Mouse (Mus musculus) kidney, embryonic 15.5 days (tissue): ENCODE results near the gene Gckr. TPM values are rescaled to one million over a fixed set of nuclear protein-coding genes. Genes with fewer than 3 reads are reported as not detected.

Experiments
- ATAC-seq: fragments of 200-750 bp; cut with Nextera tagmentation; replicated peaks from 2 replicates; pipeline ENCODE4 v1.8.0; 2017; ENCODE audit warnings: moderate TSS enrichment; ENCODE audit not compliant: low FRiP score
- H3K27ac ChIP-seq: fragments of 300-500 bp; sonication (generic); 2 replicates; pipeline ENCODE4 v1.5.1; 2015; ENCODE audit warnings: mild to moderate bottlenecking, inconsistent platforms
- H3K27me3 ChIP-seq: fragments of 300-500 bp; sonication (generic); 2 replicates; pipeline ENCODE4 v1.6.1; 2015; ENCODE audit warnings: inconsistent platforms
- H3K36me3 ChIP-seq: fragments of 300-500 bp; sonication (generic); 2 replicates; pipeline ENCODE4 v1.6.1; 2015; ENCODE audit warnings: inconsistent platforms
- H3K4me1 ChIP-seq: fragments of 300-500 bp; sonication (generic); 2 replicates; pipeline ENCODE4 v1.6.1; 2015; ENCODE audit warnings: inconsistent platforms
- H3K4me2 ChIP-seq: fragments of 300-500 bp; sonication (generic); 2 replicates; pipeline ENCODE4 v1.6.1; 2015; ENCODE audit warnings: moderate library complexity, mild to moderate bottlenecking, inconsistent platforms
- H3K4me3 ChIP-seq: fragments of 300-500 bp; sonication (generic); replicated peaks from 2 replicates; pipeline ENCODE4 v1.5.1; 2015; ENCODE audit warnings: mild to moderate bottlenecking, inconsistent platforms
- H3K9ac ChIP-seq: fragments of 300-500 bp; sonication (generic); 2 replicates; pipeline ENCODE4 v1.6.1; 2015; ENCODE audit warnings: mild to moderate bottlenecking, inconsistent platforms
- H3K9me3 ChIP-seq: fragments of 300-500 bp; sonication (generic); replicated peaks from 2 replicates; pipeline ENCODE4 v1.6.1; 2016; ENCODE audit warnings: inconsistent platforms
- WGBS: fragments of 180-500 bp; shearing (Covaris S2); methylation state at CpG from one replicate; pipeline ENCODE4 v1.1.7; 2015; ENCODE audit warnings: mixed read lengths; 5-methylcytosine and 5-hydroxymethylcytosine counted together
- polyA plus RNA-seq: library from polyadenylated mRNA; unstranded; fragments of >200 nt; fragmentation: Nextera tagmentation; extraction: Ambion mirVana; gene quantifications from 2 replicates; pipeline ENCODE4 v1.2.1, GENCODE M21; 2015

Gene Gckr
- polyA plus RNA-seq = 0.21 and 0.70 TPM in 2 replicates

DNA sequence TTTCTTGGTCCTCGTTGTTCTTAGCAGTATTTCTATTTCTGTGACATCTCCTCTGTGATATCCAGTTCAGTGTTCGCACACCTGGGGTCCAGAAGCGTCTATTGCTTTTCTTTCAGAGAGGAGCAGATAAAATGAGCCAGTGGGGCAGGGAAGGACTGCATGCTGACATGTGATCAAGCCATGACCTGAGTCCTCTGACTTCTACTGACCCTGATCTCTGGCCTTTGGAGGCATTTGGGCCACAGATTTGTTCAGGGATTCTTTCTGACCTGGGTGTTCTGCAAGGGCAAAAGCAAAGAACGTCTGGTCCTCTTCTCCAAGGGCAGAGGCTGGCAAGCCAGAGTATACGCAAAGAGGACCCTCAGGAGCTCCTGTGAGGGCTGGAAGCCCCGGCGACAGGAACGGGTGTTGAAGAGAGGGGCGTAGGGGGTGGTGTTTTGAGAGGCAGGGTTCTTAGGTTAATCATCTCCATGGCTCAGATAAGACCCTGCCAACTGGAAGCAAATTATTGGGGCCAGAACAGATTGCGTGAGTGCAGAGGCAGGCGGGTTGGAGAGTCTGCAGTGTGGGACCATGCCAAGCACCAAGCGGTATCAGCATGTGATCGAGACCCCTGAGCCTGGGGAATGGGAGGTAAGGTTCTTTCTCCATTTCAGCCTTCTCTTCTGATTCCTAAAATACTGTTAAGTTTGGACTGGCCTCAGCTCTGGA, at the start of gene Gckr:
Gene Gckr (plus strand): TSS at position 397 of the 711 bp plus-strand sequence.
- H3K27me3 ChIP-seq = peaks cover 13% of the 10 kb centered on the region
- peak within 1 kb of the TSS; percentile 97 for H3K4me2 ChIP-seq
- H3K9me3 ChIP-seq = no peaks in the 10 kb centered on the region
- peaks cover 18% of the 10 kb centered on the region for H3K4me1 ChIP-seq
- no peak within 1 kb of the TSS for H3K27ac ChIP-seq
- H3K4me3 ChIP-seq = no peak within 1 kb of the TSS; the same call in 1 of the 2 replicates
- H3K9ac ChIP-seq = no peak within 1 kb of the TSS
- no peak for ATAC-seq
- peaks cover 16% of the 10 kb centered on the region for H3K36me3 ChIP-seq
- WGBS = 70% methylated on average over 13 of the region's 13 CpGs

DNA sequence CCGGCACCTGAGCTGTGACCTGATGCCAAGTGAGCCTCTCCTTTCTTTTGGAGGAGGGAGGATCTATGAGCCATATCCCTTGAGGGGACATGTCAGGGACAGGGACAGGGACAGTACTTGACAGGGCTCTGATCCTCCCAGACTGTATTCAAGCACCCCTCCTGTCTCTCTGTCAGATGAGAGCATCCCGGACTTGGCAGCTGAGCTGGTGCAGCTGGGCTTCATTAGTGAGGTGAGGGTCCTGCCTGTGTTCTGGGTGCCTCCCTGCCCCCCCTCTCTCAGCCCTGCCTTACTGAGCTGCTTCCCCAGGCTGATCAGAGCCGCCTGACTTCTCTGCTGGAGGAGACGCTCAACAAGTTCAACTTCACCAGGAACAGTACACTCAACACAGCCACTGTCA, 46.5 kb upstream of the Gckr start:
- H3K27me3 ChIP-seq = no peaks in the 10 kb centered on the region
- WGBS = 45% methylated on average over 4 of the region's 4 CpGs
- H3K4me3 ChIP-seq = 0 out of 2 replicates have a peak overlapping the region, but pooled peaks have one; percentile 44
- H3K27ac ChIP-seq = no peak overlapping the region
- H3K4me1 ChIP-seq = peaks cover 26% of the 10 kb centered on the region
- H3K9me3 ChIP-seq = no peaks in the 10 kb centered on the region
- H3K9ac ChIP-seq = no peak overlapping the region
- ATAC-seq = no peak
- no peak overlapping the region for H3K4me2 ChIP-seq
- H3K36me3 ChIP-seq = peaks cover 97% of the 10 kb centered on the region

DNA sequence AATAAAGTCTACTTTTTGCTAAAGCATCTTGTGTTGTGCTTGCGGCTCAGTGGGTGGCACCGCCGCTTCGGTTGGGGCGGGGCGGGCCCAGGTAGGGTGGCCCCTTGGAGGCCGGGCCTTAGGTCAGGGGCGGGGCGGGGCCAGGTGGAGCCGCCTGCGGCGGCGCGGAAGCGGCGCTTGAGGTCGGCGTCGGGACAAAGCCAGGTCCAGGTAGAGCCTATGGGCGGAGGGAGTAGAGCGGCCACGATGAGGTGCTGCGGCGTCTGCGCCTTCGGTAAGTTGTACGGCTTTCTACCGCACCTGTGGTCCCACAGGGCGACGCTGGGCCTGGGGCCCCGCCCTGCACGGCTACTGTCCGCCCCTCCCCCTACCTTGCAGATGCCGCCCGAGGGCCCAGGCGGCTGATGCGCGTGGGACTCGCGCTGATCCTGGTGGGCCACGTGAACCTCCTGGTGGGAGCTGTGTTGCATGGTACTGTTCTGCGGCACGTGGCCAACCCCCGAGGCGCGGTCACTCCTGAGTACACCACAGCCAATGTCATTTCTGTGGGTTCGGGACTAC, 45.6 kb upstream of the Gckr start, which contains the start of gene Krtcap3:
Gene Krtcap3 (plus strand): TSS at position 151 of the 561 bp plus-strand sequence.
- H3K36me3 ChIP-seq = peaks cover 97% of the 10 kb centered on the region
- ATAC-seq = peak; percentile 92
- H3K27ac ChIP-seq = peak within 1 kb of the TSS; percentile 73
- peak within 1 kb of the TSS; percentile 44 for H3K4me3 ChIP-seq
- 11% methylated on average over 47 of the region's 47 CpGs for WGBS
- no peaks in the 10 kb centered on the region for H3K9me3 ChIP-seq
- H3K4me1 ChIP-seq = peaks cover 26% of the 10 kb centered on the region
- peak within 1 kb of the TSS; percentile 41 for H3K9ac ChIP-seq
- H3K27me3 ChIP-seq = no peaks in the 10 kb centered on the region
- peak within 1 kb of the TSS; percentile 69 for H3K4me2 ChIP-seq

GRCm38 (mm10) chr5:31252151-31252550, 45.1 kb upstream of the Gckr start:
- WGBS = 56% methylated on average over 10 of the region's 10 CpGs
- peak overlapping the region; percentile 69 for H3K4me2 ChIP-seq
- H3K36me3 ChIP-seq = peaks cover 95% of the 10 kb centered on the region
- no peak for ATAC-seq
- H3K9me3 ChIP-seq = no peaks in the 10 kb centered on the region
- peak overlapping the region; percentile 73 for H3K27ac ChIP-seq
- H3K4me1 ChIP-seq = peaks cover 26% of the 10 kb centered on the region
- H3K4me3 ChIP-seq = peak overlapping the region; percentile 44
- H3K27me3 ChIP-seq = no peaks in the 10 kb centered on the region
- peak overlapping the region; percentile 41 for H3K9ac ChIP-seq

DNA sequence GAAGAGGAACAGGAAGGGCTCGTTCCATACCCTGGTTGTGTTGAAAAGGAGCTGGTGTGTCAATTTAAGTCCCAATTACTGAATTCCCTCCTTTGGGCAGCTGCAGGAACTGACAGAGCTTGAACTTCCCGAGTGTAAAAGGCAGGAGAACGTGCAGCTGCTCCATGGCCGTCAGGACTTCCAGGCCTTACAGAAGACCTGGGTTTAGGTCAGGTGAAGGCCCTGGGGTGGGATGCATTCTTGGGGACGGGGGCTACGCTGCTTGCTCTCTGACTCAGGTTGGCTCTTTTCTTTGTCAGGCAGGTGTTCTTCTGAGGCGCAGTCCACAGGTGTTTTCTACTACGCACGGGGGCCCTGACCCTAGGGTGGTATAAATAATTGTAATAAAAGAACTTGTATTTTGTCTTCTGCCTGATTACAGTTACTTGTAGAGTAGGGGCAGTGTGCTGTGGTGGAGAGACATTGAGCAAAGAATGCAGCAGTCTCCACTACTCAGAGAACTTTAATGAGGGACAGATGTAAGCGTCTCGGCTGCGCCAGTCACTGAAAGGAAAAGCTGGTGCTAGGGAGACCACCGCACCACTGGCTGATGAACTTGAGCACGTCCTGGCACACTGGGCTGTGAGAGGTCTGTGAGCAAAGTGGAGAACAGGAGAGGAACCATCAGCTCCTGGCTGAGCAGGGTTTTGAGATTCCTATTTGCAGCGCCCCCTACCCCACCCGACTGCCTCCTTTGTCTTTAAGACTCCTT, 44.3 kb upstream of the Gckr start:
- Histone ChIP-seq H3K4me3 (peak overlapping the region; percentile 44), H3K36me3 (peaks cover 95% of the 10 kb centered on the region)

DNA sequence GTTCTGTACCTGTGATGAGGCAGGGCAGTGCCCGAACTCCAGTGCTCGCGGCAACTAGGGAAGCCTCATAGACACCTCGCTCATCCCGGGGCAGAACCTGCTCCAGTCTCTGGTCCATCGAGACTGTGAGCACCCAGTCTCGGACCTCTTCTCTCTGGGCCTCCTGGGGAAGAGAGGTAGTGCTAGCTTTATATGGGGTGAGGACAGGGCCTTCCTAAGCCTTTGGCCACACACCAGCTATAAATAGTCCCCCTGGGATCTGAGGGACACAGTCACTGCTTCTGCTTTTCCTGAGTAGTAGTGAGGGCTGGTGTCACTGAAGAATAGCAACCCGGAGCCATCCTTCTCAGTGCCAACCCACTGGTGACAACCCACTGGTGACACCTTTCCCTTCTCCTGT, 43.4 kb upstream of the Gckr start:
- H3K4me3 ChIP-seq = no peak overlapping the region
- no peak overlapping the region for H3K4me2 ChIP-seq
- no peak for ATAC-seq
- H3K27me3 ChIP-seq = no peaks in the 10 kb centered on the region
- H3K27ac ChIP-seq = no peak overlapping the region
- peaks cover 26% of the 10 kb centered on the region for H3K4me1 ChIP-seq
- no peaks in the 10 kb centered on the region for H3K9me3 ChIP-seq
- peaks cover 93% of the 10 kb centered on the region for H3K36me3 ChIP-seq
- no peak overlapping the region for H3K9ac ChIP-seq
- WGBS = 88% methylated on average over 8 of the region's 8 CpGs

More for the DNA sequence above, 44.3 kb upstream of the Gckr start:
- Histone ChIP-seq H3K4me2 (peak overlapping the region; percentile 69), H3K27ac (0 out of 2 replicates have a peak overlapping the region, but pooled peaks have one; percentile 73), H3K27me3 (no peaks in the 10 kb centered on the region), H3K4me1 (peaks cover 26% of the 10 kb centered on the region), H3K9me3 (no peaks in the 10 kb centered on the region), H3K9ac (no peak overlapping the region)
- no peak for ATAC-seq
- WGBS = 77% methylated on average over 16 of the region's 16 CpGs

- no peak overlapping the region for H3K4me2 ChIP-seq
- H3K27ac ChIP-seq = 0 out of 2 replicates have a peak overlapping the region, but pooled peaks have one; percentile 18
- no peak for ATAC-seq
- H3K9me3 ChIP-seq = no peaks in the 10 kb centered on the region
- no peak overlapping the region for H3K4me3 ChIP-seq
- peaks cover 93% of the 10 kb centered on the region for H3K36me3 ChIP-seq
- H3K27me3 ChIP-seq = no peaks in the 10 kb centered on the region
- 75% methylated on average over 7 of the region's 7 CpGs for WGBS
- no peak overlapping the region for H3K9ac ChIP-seq
- peaks cover 26% of the 10 kb centered on the region for H3K4me1 ChIP-seq
Measured at GRCm38 (mm10) chr5:31254452-31254851, 42.8 kb upstream of the Gckr start.

- 82% methylated on average over 8 of the region's 8 CpGs for WGBS
- Histone ChIP-seq H3K27ac (0 out of 2 replicates have a peak overlapping the region, but pooled peaks have one; percentile 18), H3K36me3 (peaks cover 93% of the 10 kb centered on the region), H3K4me3 (no peak overlapping the region), H3K9me3 (no peaks in the 10 kb centered on the region), H3K27me3 (no peaks in the 10 kb centered on the region), H3K9ac (no peak overlapping the region), H3K4me2 (no peak overlapping the region), H3K4me1 (peaks cover 26% of the 10 kb centered on the region)
- no peak for ATAC-seq
Measured at GRCm38 (mm10) chr5:31254901-31255300, 42.3 kb upstream of the Gckr start.

DNA sequence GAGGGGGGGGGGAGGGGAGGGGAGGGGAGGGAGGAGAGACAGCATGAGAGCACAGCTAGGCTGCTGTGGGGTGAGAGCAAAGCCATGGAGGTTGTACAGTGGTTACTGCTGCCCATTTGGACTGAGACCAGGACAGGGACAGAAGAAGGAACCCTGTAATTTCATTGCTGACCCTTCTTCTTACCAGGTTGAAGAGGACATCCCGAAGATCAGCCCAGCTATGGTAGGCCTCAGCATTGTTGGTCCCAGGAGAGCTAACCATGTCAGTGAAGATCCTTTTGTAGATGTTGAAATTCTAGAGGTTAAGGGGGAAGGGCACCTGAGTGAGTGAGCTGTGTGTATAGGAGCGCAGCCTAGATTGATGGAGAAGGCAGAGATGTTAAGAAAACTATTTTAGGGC, 41.9 kb upstream of the Gckr start:
- Histone ChIP-seq H3K36me3 (peaks cover 93% of the 10 kb centered on the region), H3K4me3 (no peak overlapping the region), H3K4me1 (peaks cover 26% of the 10 kb centered on the region), H3K9me3 (no peaks in the 10 kb centered on the region), H3K9ac (no peak overlapping the region), H3K27ac (no peak overlapping the region), H3K27me3 (no peaks in the 10 kb centered on the region), H3K4me2 (no peak overlapping the region)
- no peak for ATAC-seq
- WGBS = 93% methylated on average over 2 of the region's 2 CpGs

- H3K27me3 ChIP-seq = no peaks in the 10 kb centered on the region
- no peak overlapping the region for H3K4me3 ChIP-seq
- peaks cover 92% of the 10 kb centered on the region for H3K36me3 ChIP-seq
- H3K9me3 ChIP-seq = no peaks in the 10 kb centered on the region
- no peak for ATAC-seq
- H3K9ac ChIP-seq = no peak overlapping the region
- H3K4me2 ChIP-seq = no peak overlapping the region
- WGBS = 79% methylated on average over 2 of the region's 2 CpGs
- peaks cover 22% of the 10 kb centered on the region for H3K4me1 ChIP-seq
- no peak overlapping the region for H3K27ac ChIP-seq
Measured at GRCm38 (mm10) chr5:31255971-31256370, 41.3 kb upstream of the Gckr start.

GRCm38 (mm10) chr5:31257616-31258015, 39.6 kb upstream of the Gckr start:
- peaks cover 92% of the 10 kb centered on the region for H3K36me3 ChIP-seq
- H3K4me2 ChIP-seq = no peak overlapping the region
- no peaks in the 10 kb centered on the region for H3K9me3 ChIP-seq
- peaks cover 5% of the 10 kb centered on the region; the same call in 1 of the 2 replicates for H3K4me1 ChIP-seq
- no peak overlapping the region for H3K9ac ChIP-seq
- WGBS = 90% methylated on average over 11 of the region's 11 CpGs
- H3K4me3 ChIP-seq = no peak overlapping the region
- no peaks in the 10 kb centered on the region for H3K27me3 ChIP-seq
- ATAC-seq = no peak
- H3K27ac ChIP-seq = no peak overlapping the region

GRCm38 (mm10) chr5:31266101-31266500, 31.1 kb upstream of the Gckr start:
- no peak overlapping the region for H3K4me3 ChIP-seq
- ATAC-seq = no peak
- peaks cover 95% of the 10 kb centered on the region for H3K36me3 ChIP-seq
- H3K4me2 ChIP-seq = no peak overlapping the region
- no peaks in the 10 kb centered on the region for H3K4me1 ChIP-seq
- H3K27me3 ChIP-seq = no peaks in the 10 kb centered on the region
- no peak overlapping the region for H3K9ac ChIP-seq
- H3K27ac ChIP-seq = no peak overlapping the region
- H3K9me3 ChIP-seq = no peaks in the 10 kb centered on the region
- WGBS = 89% methylated on average over 7 of the region's 7 CpGs
